16 mouse cellular contexts compared by ENCODE assay signal in the genomic region with DNA sequence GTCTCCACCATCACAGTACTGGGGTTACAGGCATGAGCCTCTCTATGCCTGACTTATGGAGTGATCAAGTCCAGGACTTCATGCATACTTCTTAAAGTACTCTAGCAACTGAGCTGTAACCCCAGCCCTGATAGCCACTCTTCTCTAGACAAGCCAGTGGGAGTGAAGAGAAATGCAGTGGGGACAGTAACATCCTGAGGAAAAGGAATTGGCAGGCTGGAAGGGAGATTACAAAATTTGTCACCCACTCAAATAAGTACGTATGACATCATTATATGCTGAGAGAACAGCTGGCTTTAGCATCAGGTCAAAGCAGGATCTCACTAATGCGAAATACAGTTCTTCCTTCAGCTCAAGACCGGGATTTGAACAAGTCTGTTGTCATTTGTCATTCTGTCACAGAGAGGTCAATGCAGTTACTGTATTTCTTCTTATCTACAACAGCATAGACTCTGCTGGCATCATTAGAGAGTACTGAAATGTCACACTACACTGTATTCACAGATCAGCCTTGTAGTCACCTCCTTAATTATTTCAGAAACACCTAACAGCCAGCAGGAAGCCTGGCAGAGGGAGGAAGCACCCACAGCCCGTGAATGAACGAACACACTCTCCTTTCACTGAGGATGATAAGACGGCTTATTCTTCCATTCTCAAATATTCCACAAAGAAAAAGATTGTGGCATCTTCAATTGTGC.
DNase-seq lines count a peak whose midpoint lies in the region; ATAC-seq and TF ChIP-seq lines count a peak whose summit lies in the region.
"Had no signal": no experiment of that assay in that cellular context is flagged by ENCODE, and none has a peak within 500 bp of the region (broad histone marks: within the 10 kb centered on the region; RNA-seq: fewer than 3 reads in every experiment).

No protein-coding gene starts in this region.

- no peaks in the 10 kb centered on the region for H3K9me3 ChIP-seq in forebrain, embryonic 14.5 days (replicated peaks; ENCODE audit: control insufficient read depth, low read length)
- H3K9me3 ChIP-seq in forebrain, embryonic 10.5 days = no peaks in the 10 kb centered on the region
- no peaks in the 10 kb centered on the region for H3K9me3 ChIP-seq in limb, embryonic 14.5 days (ENCODE audit: control insufficient read depth, low read length)
- H3K9me3 ChIP-seq in limb, embryonic 10.5 days (replicated peaks) = no peaks in the 10 kb centered on the region
- H3K9me3 ChIP-seq in hindbrain, embryonic 16.5 days (ENCODE audit: control insufficient read depth, low read length) = no peaks in the 10 kb centered on the region
- H3K9me3 ChIP-seq: limb, embryonic 13.5 days had no signal

- no peak for TF ChIP-seq POLR2A in limb, embryonic 14.5 days (IDR thresholded peaks at IDR 0.05; ENCODE audit: borderline replicate concordance, extremely low read depth, insufficient read depth, insufficient read length)

- no peaks in the 10 kb centered on the region for H3K36me3 ChIP-seq in forebrain, embryonic 14.5 days (ENCODE audit: control insufficient read depth, insufficient read depth, low read length)
- H3K36me3 ChIP-seq in forebrain, embryonic 10.5 days (replicated peaks) = no peaks in the 10 kb centered on the region
- H3K36me3 ChIP-seq in limb, embryonic 14.5 days (ENCODE audit: control insufficient read depth, insufficient read depth, low read length) = no peaks in the 10 kb centered on the region
- no peaks in the 10 kb centered on the region for H3K36me3 ChIP-seq in limb, embryonic 10.5 days
- no peaks in the 10 kb centered on the region for H3K36me3 ChIP-seq in hindbrain, embryonic 16.5 days (ENCODE audit: control insufficient read depth, insufficient read depth, low read length)
- H3K36me3 ChIP-seq: limb, embryonic 13.5 days had no signal

- no peak for DNase-seq in forebrain, embryonic 14.5 days (ENCODE audit: low spot score)
- no peak for DNase-seq in forebrain, embryonic 10.5 days (ENCODE audit: extremely low spot score, low spot score)
- peak; percentile 4 for DNase-seq in limb, embryonic 14.5 days (ENCODE audit: low spot score)
- no peak for DNase-seq in limb, embryonic 10.5 days (ENCODE audit: low spot score)
- DNase-seq in fat pad, adult 2 months (ENCODE audit: extremely low read depth, low read depth, low spot score) = peak; percentile 5
- no peak for DNase-seq in cerebellum, postnatal 4 days (ENCODE audit: low spot score in 2 of 2)
- no peak for DNase-seq in thymus, postnatal 36 days
- DNase-seq: adrenal gland, adult 8-10 months; cerebellum, postnatal 10 days; gastrocnemius, postnatal 36 days; kidney, postnatal 36 days; lung, adult 2 months had no signal

- peaks cover 9% of the 10 kb centered on the region for H3K4me1 ChIP-seq in forebrain, embryonic 14.5 days (ENCODE audit: control insufficient read depth, insufficient read depth, low read length)
- H3K4me1 ChIP-seq in forebrain, embryonic 10.5 days = peaks cover 14% of the 10 kb centered on the region
- H3K4me1 ChIP-seq in limb, embryonic 14.5 days (ENCODE audit: control insufficient read depth, insufficient read depth, low read length) = no peaks in the 10 kb centered on the region
- H3K4me1 ChIP-seq in limb, embryonic 10.5 days = no peaks in the 10 kb centered on the region
- no peaks in the 10 kb centered on the region; the same call in none of the 2 replicates for H3K4me1 ChIP-seq in hindbrain, embryonic 16.5 days (ENCODE audit: control insufficient read depth, insufficient read depth, low read depth, low read length)
- H3K4me1 ChIP-seq: limb, embryonic 13.5 days had no signal

- no peak overlapping the region for H3K4me3 ChIP-seq in forebrain, embryonic 14.5 days (ENCODE audit: low read depth, low read length)
- no peak overlapping the region for H3K4me3 ChIP-seq in forebrain, embryonic 10.5 days
- H3K4me3 ChIP-seq in limb, embryonic 14.5 days (replicated peaks; ENCODE audit: low read length) = no peak overlapping the region
- H3K4me3 ChIP-seq in limb, embryonic 10.5 days = no peak overlapping the region
- no peak overlapping the region for H3K4me3 ChIP-seq in hindbrain, embryonic 16.5 days (ENCODE audit: low read length)
- H3K4me3 ChIP-seq: limb, embryonic 13.5 days had no signal

- WGBS in forebrain, embryonic 14.5 days = 47% methylated on average over 6 of the region's 6 CpGs
- WGBS in forebrain, embryonic 10.5 days = 86% methylated on average over 6 of the region's 6 CpGs
- WGBS in limb, embryonic 14.5 days = 62% methylated on average over 6 of the region's 6 CpGs
- 75% methylated on average over 6 of the region's 6 CpGs for WGBS in limb, embryonic 10.5 days
- WGBS in hindbrain, embryonic 16.5 days = 51% methylated on average over 6 of the region's 6 CpGs

- H3K27me3 ChIP-seq in forebrain, embryonic 14.5 days (replicated peaks; ENCODE audit: control insufficient read depth, insufficient read depth, low read length) = no peaks in the 10 kb centered on the region
- no peaks in the 10 kb centered on the region for H3K27me3 ChIP-seq in forebrain, embryonic 10.5 days (ENCODE audit: poor library complexity, severe bottlenecking)
- no peaks in the 10 kb centered on the region for H3K27me3 ChIP-seq in limb, embryonic 14.5 days (ENCODE audit: control insufficient read depth, insufficient read depth, low read length)
- H3K27me3 ChIP-seq in limb, embryonic 10.5 days (ENCODE audit: low read depth, poor library complexity, severe bottlenecking) = no peaks in the 10 kb centered on the region
- H3K27me3 ChIP-seq in hindbrain, embryonic 16.5 days (replicated peaks; ENCODE audit: control insufficient read depth, insufficient read depth, low read length) = no peaks in the 10 kb centered on the region
- H3K27me3 ChIP-seq: limb, embryonic 13.5 days had no signal

- no peak overlapping the region for H3K9ac ChIP-seq in forebrain, embryonic 14.5 days (ENCODE audit: low read length)
- no peak overlapping the region for H3K9ac ChIP-seq in limb, embryonic 14.5 days (ENCODE audit: low read depth, low read length, severe bottlenecking)
- H3K9ac ChIP-seq in hindbrain, embryonic 16.5 days (ENCODE audit: low read depth, low read length) = no peak overlapping the region; the same call in 1 of the 2 replicates
- H3K9ac ChIP-seq: limb, embryonic 13.5 days had no signal

- peak overlapping the region; percentile 23; the same call in 1 of the 2 replicates for H3K27ac ChIP-seq in forebrain, embryonic 14.5 days (ENCODE audit: low read depth, low read length)
- no peak overlapping the region for H3K27ac ChIP-seq in forebrain, embryonic 10.5 days
- no peak overlapping the region for H3K27ac ChIP-seq in limb, embryonic 14.5 days (replicated peaks; ENCODE audit: low read depth, low read length)
- H3K27ac ChIP-seq in limb, embryonic 10.5 days = no peak overlapping the region
- peak overlapping the region; percentile 7; the same call in 1 of the 2 replicates for H3K27ac ChIP-seq in hindbrain, embryonic 16.5 days (ENCODE audit: low read depth, low read length)
- H3K27ac ChIP-seq: limb, embryonic 13.5 days; stomach, postnatal 0 days had no signal

- H3K4me2 ChIP-seq in forebrain, embryonic 14.5 days (ENCODE audit: low read length) = no peak overlapping the region
- H3K4me2 ChIP-seq in limb, embryonic 14.5 days (replicated peaks; ENCODE audit: low read depth, low read length, severe bottlenecking) = no peak overlapping the region
- no peak overlapping the region for H3K4me2 ChIP-seq in hindbrain, embryonic 16.5 days (ENCODE audit: low read length)
- H3K4me2 ChIP-seq: limb, embryonic 13.5 days had no signal

- no peak for ATAC-seq in forebrain, embryonic 14.5 days
- no peak for ATAC-seq in limb, embryonic 14.5 days (ENCODE audit: low FRiP score, low read depth)
- peak; percentile 19; the same call in 1 of the 2 replicates for ATAC-seq in hindbrain, embryonic 16.5 days
- ATAC-seq: intestine, embryonic 16.5 days had no signal

Comparison
In these comparisons a context has a peak if more than half of its experiments do, and no peak if none do; other contexts are left out.
1. DNase-seq: peak in limb, embryonic 14.5 days (single experiment) and fat pad, adult 2 months (single experiment); none in forebrain, embryonic 14.5 days (single experiment), forebrain, embryonic 10.5 days (single experiment), limb, embryonic 10.5 days (single experiment), cerebellum, postnatal 4 days (0 of 2) and thymus, postnatal 36 days (0 of 2).
2. H3K27ac ChIP-seq: peak in forebrain, embryonic 14.5 days (single experiment) and hindbrain, embryonic 16.5 days (single experiment); none in forebrain, embryonic 10.5 days (single experiment), limb, embryonic 14.5 days (single experiment) and limb, embryonic 10.5 days (single experiment).